Mouse (Mus musculus): ENCODE results near the gene Rab11fip4.

GRCm38 (mm10) chr11:79691513-79691912, 100.5 kb downstream of the Rab11fip4 start:
- TF ChIP-seq CTCF (IDR thresholded peaks at IDR 0.05; ENCODE audit: low read depth) = no peak
- TF ChIP-seq EP300 (IDR thresholded peaks at IDR 0.05; ENCODE audit: low read depth) = no peak
